Mouse (Mus musculus): Measurements from ENCODE around the gene Ubqln4.

The Ubqln4 gene

GRCm38 (mm10) chr3:88553525-88553879 lies at the start of gene Ubqln4:
Gene Ubqln4, plus strand, starts transcription at chr3:88553758.
- peak; percentile 27; the same call in 1 of the 2 replicates for ATAC-seq (ENCODE audit: insufficient number of reproducible peaks, low FRiP score, low TSS enrichment)

- ATAC-seq (ENCODE audit: insufficient number of reproducible peaks, low FRiP score, low TSS enrichment), result no peak
These were observed 49.4 kb upstream of the Ubqln4 start for GRCm38 (mm10) chr3:88503881-88504746.

- no peak for ATAC-seq (ENCODE audit: insufficient number of reproducible peaks, low FRiP score, low TSS enrichment)
These were observed 48.5 kb upstream of the Ubqln4 start for GRCm38 (mm10) chr3:88505081-88505480.

- no peak for ATAC-seq (ENCODE audit: insufficient number of reproducible peaks, low FRiP score, low TSS enrichment)
These were observed 47.8 kb upstream of the Ubqln4 start for GRCm38 (mm10) chr3:88505765-88506164.

GRCm38 (mm10) chr3:88509250-88509649 lies 44.3 kb upstream of the Ubqln4 start:
- peak; percentile 2; the same call in 1 of the 2 replicates for ATAC-seq (ENCODE audit: insufficient number of reproducible peaks, low FRiP score, low TSS enrichment)

- peak; percentile 78 for ATAC-seq (ENCODE audit: insufficient number of reproducible peaks, low FRiP score, low TSS enrichment)
These were observed 43.7 kb upstream of the Ubqln4 start, which contains the start of gene Lmna for GRCm38 (mm10) chr3:88509692-88510420. Gene Lmna, minus strand, starts transcription at chr3:88509956.

GRCm38 (mm10) chr3:88510421-88511289 lies 42.9 kb upstream of the Ubqln4 start:
- ATAC-seq (ENCODE audit: insufficient number of reproducible peaks, low FRiP score, low TSS enrichment), result no peak

- ATAC-seq (ENCODE audit: insufficient number of reproducible peaks, low FRiP score, low TSS enrichment), result no peak
These were observed 42.0 kb upstream of the Ubqln4 start for GRCm38 (mm10) chr3:88511559-88511958.

GRCm38 (mm10) chr3:88512141-88512895 lies 41.2 kb upstream of the Ubqln4 start:
- no peak for ATAC-seq (ENCODE audit: insufficient number of reproducible peaks, low FRiP score, low TSS enrichment)

- no peak for ATAC-seq (ENCODE audit: insufficient number of reproducible peaks, low FRiP score, low TSS enrichment)
These were observed 40.5 kb upstream of the Ubqln4 start for GRCm38 (mm10) chr3:88512896-88513545.

GRCm38 (mm10) chr3:88513546-88514115 lies 39.9 kb upstream of the Ubqln4 start:
- no peak for ATAC-seq (ENCODE audit: insufficient number of reproducible peaks, low FRiP score, low TSS enrichment)

GRCm38 (mm10) chr3:88514231-88515094 lies 39.1 kb upstream of the Ubqln4 start:
- ATAC-seq (ENCODE audit: insufficient number of reproducible peaks, low FRiP score, low TSS enrichment), result no peak

- no peak for ATAC-seq (ENCODE audit: insufficient number of reproducible peaks, low FRiP score, low TSS enrichment)
These were observed 38.5 kb upstream of the Ubqln4 start for GRCm38 (mm10) chr3:88515095-88515386.

GRCm38 (mm10) chr3:88516407-88516806 lies 37.2 kb upstream of the Ubqln4 start:
- no peak for ATAC-seq (ENCODE audit: insufficient number of reproducible peaks, low FRiP score, low TSS enrichment)

- no peak for ATAC-seq (ENCODE audit: insufficient number of reproducible peaks, low FRiP score, low TSS enrichment)
These were observed 35.1 kb upstream of the Ubqln4 start for GRCm38 (mm10) chr3:88518411-88518810.

GRCm38 (mm10) chr3:88520078-88520477 lies 33.5 kb upstream of the Ubqln4 start:
- no peak for ATAC-seq (ENCODE audit: insufficient number of reproducible peaks, low FRiP score, low TSS enrichment)

- ATAC-seq (ENCODE audit: insufficient number of reproducible peaks, low FRiP score, low TSS enrichment), result no peak
These were observed 32.4 kb upstream of the Ubqln4 start for GRCm38 (mm10) chr3:88521156-88521555.

GRCm38 (mm10) chr3:88521803-88522331 lies 31.7 kb upstream of the Ubqln4 start:
- no peak for ATAC-seq (ENCODE audit: insufficient number of reproducible peaks, low FRiP score, low TSS enrichment)

All from cerebellum, adult (tissue).